Mouse (Mus musculus): ENCODE measurements at regions not wholly inside any gene's neighbourhood (a gene's known extent, or its start where the extent isn't known, plus 50 kb on each side); places are given as distances from the start of the nearest gene placed in this dataset.

DNA sequence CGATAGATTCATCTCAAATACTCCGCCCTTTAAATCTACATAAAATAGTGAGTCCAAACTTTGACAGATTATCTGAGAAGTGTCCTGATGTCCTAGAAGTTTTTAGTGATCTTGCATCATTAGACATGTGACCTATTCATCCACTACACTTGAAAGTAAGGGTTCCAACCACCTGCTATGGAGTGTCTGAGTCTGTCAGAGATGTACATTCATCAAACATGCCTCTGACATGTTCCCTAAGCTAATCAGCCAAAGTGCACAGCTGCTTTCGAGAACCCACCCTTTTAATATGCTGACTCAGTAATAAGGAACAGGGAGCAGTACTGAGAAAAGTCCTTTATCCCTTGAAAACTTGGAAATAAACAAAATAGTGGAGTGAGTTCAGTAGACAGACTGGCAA is 2414.8 kb upstream of the Gm7489 start:
- TF ChIP-seq GATA1 (IDR thresholded peaks at IDR 0.05; ENCODE audit: borderline replicate concordance, low read length) (no peak), FLI1 (IDR thresholded peaks at IDR 0.05; ENCODE audit: low read length) (no peak)

All from megakaryocyte, embryonic 14.5 days (primary cell).